Mouse (Mus musculus) layer of hippocampus, postnatal 36 days (tissue): ENCODE measurements around the gene Mymk. TPM values are rescaled to one million over a fixed set of nuclear protein-coding genes. Genes with fewer than 3 reads are reported as not detected.

Experiments
- DNase-seq, 2 experiments: peaks; one replicate each; pipeline ENCODE4 v3.0.0; 2022
- total RNA-seq, 2 experiments: library from RNA; stranded (reverse); gene quantifications; 2 replicates each; pipeline ENCODE4 v1.2.3; 2021

Mymk gene
- under 1 TPM; 0.46 to 0.77 TPM for total RNA-seq

DNA sequence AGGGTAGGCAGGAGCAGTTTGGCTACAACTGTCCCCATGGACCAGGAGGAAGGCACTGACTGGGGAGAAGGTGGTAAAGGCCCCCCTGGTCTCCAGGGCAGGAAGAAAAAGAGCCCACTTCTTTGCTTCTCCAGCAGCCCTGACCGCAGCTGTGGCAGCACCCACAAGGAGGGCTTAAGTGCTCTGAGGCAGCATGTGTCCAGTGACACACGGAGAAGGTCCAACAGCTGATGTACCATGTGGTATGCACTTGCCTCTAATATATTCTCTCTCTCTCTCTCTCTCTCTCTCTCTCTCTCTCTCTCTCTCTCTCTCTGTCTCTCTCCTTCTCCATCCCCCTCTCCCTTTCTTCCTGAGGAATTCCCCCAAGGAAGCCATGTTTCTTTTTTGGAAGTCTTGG, at the start of gene Mymk:
TSS of gene Mymk (minus strand) at position 202 of the 400 bp plus-strand sequence.
- DNase-seq, result no peak

DNA sequence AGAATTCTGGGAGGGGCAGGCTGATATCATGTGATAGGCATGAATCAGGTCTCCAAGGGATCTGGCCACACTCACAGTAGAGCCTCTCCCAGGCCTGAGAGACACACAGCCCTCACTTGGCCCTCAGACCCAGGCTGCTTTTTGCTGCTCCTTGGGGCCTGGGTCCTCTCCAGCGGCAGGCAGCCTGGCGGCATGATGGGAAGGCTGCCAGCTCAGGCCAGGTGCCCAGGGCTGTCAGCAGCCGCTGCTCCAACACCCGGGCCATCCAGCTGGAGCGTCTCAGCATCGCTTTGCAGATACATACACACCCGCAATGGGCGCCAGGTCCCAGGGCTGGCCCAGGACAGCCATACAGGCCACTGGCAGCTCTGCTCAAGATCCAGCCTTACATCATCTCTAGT, 48.3 kb upstream of the Mymk start:
- DNase-seq, result no peak

DNA sequence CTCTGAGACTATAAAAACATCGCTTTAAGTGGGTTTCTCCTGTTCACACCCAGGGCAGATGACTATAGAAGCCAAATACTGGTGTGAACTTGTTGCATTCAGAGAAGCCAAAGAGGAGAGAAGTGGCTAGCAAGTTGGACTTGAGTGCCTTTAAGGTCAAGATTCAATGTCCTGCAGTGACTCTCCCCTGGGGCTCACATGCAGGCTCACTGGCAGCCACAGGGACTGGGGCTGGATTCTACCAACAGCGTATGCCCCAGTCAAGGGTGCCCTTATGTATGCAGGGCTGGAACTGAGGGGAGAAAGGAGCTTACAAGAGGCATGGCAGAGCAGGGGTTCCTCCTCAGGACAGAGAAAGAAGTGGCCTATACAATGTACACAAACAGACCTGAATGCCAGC, 47.8 kb upstream of the Mymk start:
- no peak for DNase-seq

DNA sequence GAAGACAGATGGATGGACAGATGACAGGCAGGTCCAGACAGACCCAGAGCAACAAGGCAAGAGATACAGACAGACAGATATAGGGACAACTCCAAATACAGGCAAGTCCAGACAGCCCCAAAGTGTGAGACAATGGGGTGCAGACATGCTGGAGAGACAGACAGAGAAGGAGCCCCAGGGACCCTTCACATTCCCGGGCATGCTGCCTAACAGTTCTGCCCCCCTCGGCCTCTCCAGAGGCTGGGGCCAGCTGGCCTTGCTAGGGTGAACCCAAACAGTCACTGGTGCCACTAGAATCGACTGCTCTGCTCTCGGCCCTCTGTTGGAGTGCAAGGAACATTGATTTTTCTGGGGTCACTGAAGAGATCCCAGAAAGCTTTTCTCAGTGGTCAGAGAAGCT, 46.5 kb upstream of the Mymk start:
- DNase-seq, result no peak

DNA sequence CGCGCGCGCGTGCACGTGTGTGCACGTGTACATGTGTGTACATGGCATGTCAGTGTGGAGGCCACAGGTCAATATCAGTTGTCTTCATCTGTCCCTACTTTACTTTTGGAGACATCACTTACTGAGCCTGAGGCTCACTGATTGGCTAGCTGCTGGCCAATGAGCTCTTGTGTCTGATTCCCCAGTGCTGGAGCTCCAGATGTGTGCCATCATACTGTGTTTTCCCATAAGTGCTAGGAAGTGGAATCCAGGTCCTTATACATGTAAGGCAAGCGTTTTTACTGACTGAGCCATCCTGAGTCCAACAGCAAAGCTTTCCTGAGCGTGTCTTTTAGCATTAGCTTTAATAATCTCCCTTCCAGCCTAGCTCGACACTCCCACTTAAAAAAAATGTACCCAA, 42.2 kb upstream of the Mymk start:
- no peak for DNase-seq

- DNase-seq, result no peak
Observed at GRCm38 (mm10) chr2:27112585-27112984, 40.6 kb upstream of the Mymk start.

- no peak for DNase-seq
Observed at GRCm38 (mm10) chr2:27109052-27109451, 37.1 kb upstream of the Mymk start.

- DNase-seq, result no peak
Observed at GRCm38 (mm10) chr2:27108144-27108543, 36.2 kb upstream of the Mymk start.

DNA sequence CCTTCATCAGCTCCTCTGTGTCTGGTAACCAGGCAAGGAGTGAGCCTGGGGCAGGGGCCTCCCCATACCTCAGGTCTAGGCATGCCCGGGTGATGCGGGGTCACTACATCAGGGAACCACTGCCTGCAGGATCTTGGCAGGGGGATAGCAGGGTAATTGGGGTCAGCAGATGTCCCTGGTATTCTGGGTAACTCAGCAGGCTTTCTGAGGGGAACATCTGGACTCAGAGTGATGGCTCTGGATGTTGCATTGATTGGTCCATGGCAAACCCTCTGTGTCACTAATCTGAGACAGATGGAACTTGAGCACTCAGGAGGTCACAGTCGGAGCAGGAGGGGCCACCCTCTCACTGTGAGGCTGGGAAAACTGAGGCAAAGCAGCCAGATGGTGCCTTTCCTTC, 34.8 kb upstream of the Mymk start:
- no peak for DNase-seq

GRCm38 (mm10) chr2:27103554-27103953, 31.6 kb upstream of the Mymk start:
- peak; percentile 38 to 43 for DNase-seq

DNA sequence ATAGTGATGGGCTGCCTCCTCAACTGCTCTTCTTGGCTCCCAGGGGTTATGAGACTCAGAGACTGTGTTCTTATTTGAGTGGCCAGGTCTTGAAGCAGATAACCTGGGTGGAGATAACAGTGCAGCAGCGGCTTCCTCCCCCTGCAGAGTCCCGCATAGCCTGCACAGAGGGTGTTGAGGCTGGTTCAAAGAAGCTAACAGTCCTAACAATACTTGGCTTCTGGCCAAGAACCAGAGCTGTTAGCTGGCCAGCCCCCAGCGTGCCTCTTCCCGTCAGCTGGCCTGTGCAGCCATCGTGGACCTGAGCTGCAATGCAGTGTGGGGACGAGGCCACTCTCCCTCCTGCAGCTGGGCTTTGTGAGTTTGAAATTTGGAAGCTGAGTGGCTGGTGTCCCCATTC, 25.8 kb upstream of the Mymk start:
- no peak for DNase-seq

GRCm38 (mm10) chr2:27097241-27097656, 25.3 kb upstream of the Mymk start:
- no peak for DNase-seq

DNA sequence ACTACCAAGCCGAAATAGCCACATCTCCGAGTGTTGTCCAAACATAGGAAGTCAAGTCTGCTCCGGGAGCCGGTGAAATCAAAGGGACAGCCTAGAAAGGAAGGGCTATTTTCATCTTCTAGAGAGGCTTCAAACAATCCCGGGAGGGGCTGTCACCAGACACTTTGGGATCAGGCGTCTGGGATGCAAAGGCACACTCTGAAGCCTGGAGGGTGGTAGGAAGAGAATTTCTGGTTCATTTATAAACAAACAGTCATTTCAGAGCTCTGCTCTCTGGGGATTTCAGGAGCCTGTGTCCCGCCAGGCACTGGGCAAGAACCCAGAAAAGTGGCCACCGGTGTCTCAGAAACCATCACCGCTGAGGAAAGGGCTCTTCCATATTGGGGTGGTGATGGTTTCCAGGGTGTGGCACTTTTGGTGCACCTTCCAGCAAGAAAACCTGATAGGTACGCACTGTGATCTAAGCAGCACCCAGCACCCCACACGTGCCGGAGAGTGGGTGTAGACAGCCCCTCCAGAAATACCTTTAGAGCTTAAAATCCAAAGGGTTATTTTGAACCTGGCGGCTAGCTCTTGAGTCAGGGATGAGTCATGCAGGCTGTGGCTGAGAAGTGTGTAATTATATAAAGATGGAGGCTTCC, 24.5 kb upstream of the Mymk start:
- no peak for DNase-seq

- no peak for DNase-seq
Observed at GRCm38 (mm10) chr2:27095178-27095577, 23.2 kb upstream of the Mymk start.

DNA sequence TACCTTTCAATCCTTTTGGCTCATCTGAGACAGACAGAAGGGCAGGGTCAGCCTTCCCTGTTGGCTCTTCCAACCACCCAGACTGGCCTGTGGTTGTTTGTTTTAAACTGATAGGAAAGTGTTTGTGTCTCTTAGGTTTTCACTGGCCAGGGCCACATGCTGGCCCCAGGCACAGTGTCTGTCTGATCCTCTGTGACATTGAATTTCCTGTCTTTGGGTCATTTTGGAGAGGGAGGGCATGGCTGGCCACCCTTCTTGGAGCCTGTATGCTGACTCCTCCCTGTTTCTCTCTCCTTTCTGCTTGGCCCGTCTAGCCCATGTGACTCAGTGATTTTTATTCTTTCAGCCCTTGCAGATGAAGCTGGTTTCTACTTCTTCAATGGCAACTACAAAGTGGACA, 17.3 kb upstream of the Mymk start:
- DNase-seq, result no peak

DNA sequence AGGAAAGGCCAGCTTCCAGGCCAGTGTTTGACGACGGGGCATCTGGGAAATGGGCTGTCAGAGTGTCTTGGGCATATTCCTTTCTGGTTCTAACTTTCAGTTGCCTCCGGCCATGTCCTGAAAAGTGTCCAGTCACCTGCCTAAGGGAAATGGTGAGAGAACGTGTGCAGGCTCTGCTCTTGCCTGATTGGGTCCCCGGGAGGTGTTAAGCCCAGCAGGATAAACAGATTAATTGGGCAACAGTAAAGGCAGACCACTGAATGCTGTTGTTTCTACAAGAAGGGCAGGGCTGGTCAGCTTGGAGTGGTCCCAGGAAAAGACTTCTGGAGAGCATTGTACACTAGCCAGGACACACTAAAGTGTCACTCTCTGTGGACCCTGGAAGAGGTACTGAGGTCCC, 16.7 kb upstream of the Mymk start:
- no peak for DNase-seq

GRCm38 (mm10) chr2:27088071-27088644, 16.2 kb upstream of the Mymk start:
- DNase-seq, result no peak

DNA sequence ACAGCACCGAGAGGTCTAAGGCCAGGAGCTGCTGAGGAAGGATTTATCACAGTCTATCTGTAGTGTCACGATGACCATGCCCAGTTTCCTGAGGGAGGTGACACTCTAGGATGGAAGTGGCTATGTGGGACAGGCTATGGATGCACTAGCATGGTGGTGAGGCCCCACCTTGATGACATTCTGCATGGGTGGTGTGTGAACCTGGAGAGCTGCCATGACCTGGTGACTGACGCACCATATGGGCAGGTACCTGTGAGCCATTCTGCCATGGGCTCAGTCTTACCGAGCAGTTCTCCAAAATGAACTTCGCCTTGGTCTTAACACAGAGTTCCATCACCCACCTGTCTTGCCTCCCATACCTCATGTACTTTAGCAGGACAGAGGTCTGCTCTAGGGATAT, 15.6 kb upstream of the Mymk start:
- no peak for DNase-seq

DNA sequence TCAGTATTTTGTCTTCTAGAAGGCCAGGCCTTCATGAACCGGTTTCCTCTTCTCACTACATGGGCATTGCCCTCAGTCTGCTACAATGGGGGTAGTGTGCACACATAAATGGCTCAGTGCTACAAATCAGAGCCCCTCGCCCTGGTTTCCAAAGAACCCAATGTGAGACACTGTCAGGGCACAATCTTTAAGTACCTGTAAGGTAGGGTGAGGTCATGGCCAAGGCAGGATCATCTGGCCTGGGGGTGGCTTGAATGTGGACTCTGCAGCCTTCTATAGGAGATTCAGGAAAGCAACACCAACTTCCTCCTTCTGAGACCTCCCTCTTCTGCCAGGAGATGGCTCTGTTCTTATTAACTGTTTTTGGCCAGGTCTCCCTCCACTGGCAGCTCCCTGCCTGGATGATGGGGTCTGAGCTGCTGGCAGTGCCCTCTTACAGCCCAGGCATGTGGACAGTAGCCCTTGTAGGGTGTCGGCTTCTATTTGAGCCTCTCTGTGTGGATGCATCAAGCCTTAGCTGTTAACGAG, 14.6 kb upstream of the Mymk start:
- no peak for DNase-seq

- no peak for DNase-seq
Observed at GRCm38 (mm10) chr2:27085801-27086200, 13.8 kb upstream of the Mymk start.

GRCm38 (mm10) chr2:27084963-27085362, 13.0 kb upstream of the Mymk start:
- DNase-seq, result no peak

DNA sequence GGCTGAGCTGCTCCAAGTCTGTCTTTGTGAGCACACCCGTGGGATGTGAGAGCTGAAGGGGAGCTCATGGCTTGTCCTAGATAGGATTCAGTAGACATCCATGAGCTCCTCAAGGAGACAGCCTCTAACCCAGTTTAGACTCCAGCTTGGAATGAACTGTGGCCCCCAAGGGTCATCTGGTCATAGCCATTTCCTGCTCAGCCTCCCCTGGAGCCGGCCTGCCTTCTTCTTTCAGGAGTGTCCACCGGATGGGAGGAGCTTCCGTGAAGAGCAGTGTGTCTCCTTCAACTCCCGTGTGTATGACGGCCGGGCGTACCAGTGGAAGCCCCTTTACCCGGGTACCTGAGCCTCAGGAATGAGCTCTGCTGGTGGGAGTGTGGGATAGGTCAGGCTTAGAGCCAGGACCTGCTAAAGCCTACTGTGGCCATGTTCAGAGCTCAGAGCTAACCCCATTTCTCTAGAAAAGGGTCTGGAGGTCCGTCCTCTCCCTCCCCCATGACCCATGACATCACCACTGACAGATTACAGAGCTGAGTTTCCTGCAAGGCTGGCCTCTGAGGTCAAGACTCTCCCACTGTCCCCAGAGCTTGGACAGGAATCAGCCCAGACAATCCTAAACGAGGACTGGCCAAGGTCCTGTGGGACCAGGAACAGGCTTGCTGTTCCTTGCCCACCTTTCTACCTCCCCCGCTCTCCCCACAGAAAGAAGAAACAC, 11.9 kb upstream of the Mymk start:
- DNase-seq, result no peak

GRCm38 (mm10) chr2:27079649-27080048, 7.7 kb upstream of the Mymk start:
- DNase-seq, result no peak

DNA sequence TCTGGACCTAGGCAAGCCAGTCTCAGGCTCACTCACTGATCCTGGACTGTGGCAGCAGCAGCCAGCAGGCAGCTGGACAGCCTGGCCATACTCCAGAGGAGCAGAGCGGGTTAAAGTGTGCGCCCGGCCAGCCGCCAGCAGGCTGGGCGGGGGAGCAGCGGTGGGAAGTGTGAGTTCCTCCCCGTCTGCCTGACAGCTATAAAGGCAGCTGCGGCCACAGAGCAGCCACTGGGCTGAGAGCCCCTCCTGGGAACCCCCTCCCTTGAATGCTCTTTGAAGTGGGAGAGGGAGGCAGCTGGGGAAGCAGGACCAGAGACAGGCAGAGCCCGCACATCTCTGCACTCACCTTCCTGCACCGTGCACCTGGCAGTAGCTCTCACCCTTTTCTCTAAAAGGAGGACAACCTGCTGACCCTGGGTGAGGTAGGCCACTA, 7.2 kb upstream of the Mymk start, which contains the start of gene Adamtsl2:
TSS of gene Adamtsl2 (plus strand) at position 228 of the 433 bp plus-strand sequence.
- peak; percentile 57 to 68 for DNase-seq
